ENCODE assay signal across 29 mouse cellular contexts in genomic region chr13:37308006-37308405, GRCm38 (mm10). TPM values are rescaled to one million over a fixed set of nuclear protein-coding genes. Genes with fewer than 3 reads are reported as not detected.
A peak's percentile ranks its signal among the peaks of the same experiment; 100 is the strongest.
DNase-seq lines count a peak whose midpoint lies in the region; ATAC-seq lines count a peak whose summit lies in the region.
"Had no signal": no experiment of that assay in that cellular context is flagged by ENCODE, and none has a peak within 500 bp of the region (broad histone marks: within the 10 kb centered on the region; RNA-seq: fewer than 3 reads in every experiment).

No protein-coding gene starts in this region.

- H3K9me3 ChIP-seq in liver, embryonic 12.5 days (replicated peaks), result no peaks in the 10 kb centered on the region
- H3K9me3 ChIP-seq: embryonic facial prominence, embryonic 12.5 days; embryonic facial prominence, embryonic 15.5 days; G1E; heart, embryonic 10.5 days; heart, embryonic 13.5 days; hindbrain, embryonic 12.5 days; hindbrain, embryonic 15.5 days had no signal

- intact Hi-C loops in heart, postnatal 14 days (cut with DNase I), result no loop called here

- H3K4me2 ChIP-seq in liver, embryonic 12.5 days, result no peak overlapping the region
- H3K4me2 ChIP-seq: embryonic facial prominence, embryonic 12.5 days; embryonic facial prominence, embryonic 15.5 days; heart, embryonic 13.5 days; hindbrain, embryonic 12.5 days; hindbrain, embryonic 15.5 days had no signal

- ATAC-seq in inflammation-experienced regulatory T-cells, adult 6 months, result peak; percentile 36
- no peak for ATAC-seq in liver, embryonic 12.5 days
- ATAC-seq: forebrain, embryonic 14.5 days; forebrain, postnatal 0 days; intestine, embryonic 16.5 days; Patski had no signal

- H3K4me3 ChIP-seq in liver, embryonic 12.5 days, result no peak overlapping the region
- H3K4me3 ChIP-seq: embryonic facial prominence, embryonic 12.5 days; embryonic facial prominence, embryonic 15.5 days; gastrocnemius, adult 2 months; heart, embryonic 10.5 days; heart, embryonic 13.5 days; hindbrain, embryonic 12.5 days; hindbrain, embryonic 15.5 days had no signal

- H3K9ac ChIP-seq in liver, embryonic 12.5 days, result no peak overlapping the region
- H3K9ac ChIP-seq: embryonic facial prominence, embryonic 12.5 days; embryonic facial prominence, embryonic 15.5 days; forebrain, postnatal 0 days; heart, embryonic 13.5 days; hindbrain, embryonic 12.5 days; hindbrain, embryonic 15.5 days had no signal

- WGBS in liver, embryonic 12.5 days (ENCODE audit: insufficient replicate concordance), result 40% methylated on average over 4 of the region's 4 CpGs

- DNase-seq in thymus, postnatal 0 days (ENCODE audit: low spot score), result peak; percentile 71
- no peak for DNase-seq in thymus, postnatal 4 days
- peak; percentile 7 for DNase-seq in T-cell, adult 2 months (ENCODE audit: low spot score)
- peak; percentile 25 for DNase-seq in thymus, postnatal 25 days
- no peak for DNase-seq in adrenal gland, postnatal 14 days
- DNase-seq in heart, postnatal 14 days, result no peak
- DNase-seq: adrenal gland, adult 8-10 months; B cell, adult 2 months; cerebellum, adult 11 months; cerebellum, adult 2 months; cerebellum, adult 9-11 months; cerebellum, postnatal 25 days; forebrain, postnatal 0 days; gastrocnemius, adult 2 months; gastrocnemius, postnatal 14 days; heart, adult 11 months had no signal

- no peaks in the 10 kb centered on the region for H3K4me1 ChIP-seq in liver, embryonic 12.5 days

- peaks cover 20% of the 10 kb centered on the region for H3K27me3 ChIP-seq in liver, embryonic 12.5 days (replicated peaks)
- H3K27me3 ChIP-seq: CH12.LX; hindbrain, embryonic 15.5 days had no signal

- H3K27ac ChIP-seq in liver, embryonic 12.5 days, result no peak overlapping the region
- H3K27ac ChIP-seq: embryonic facial prominence, embryonic 12.5 days; embryonic facial prominence, embryonic 15.5 days; gastrocnemius, adult 2 months; heart, embryonic 10.5 days; heart, embryonic 13.5 days; hindbrain, embryonic 12.5 days; hindbrain, embryonic 15.5 days had no signal

- no peaks in the 10 kb centered on the region for H3K36me3 ChIP-seq in liver, embryonic 12.5 days
- H3K36me3 ChIP-seq: embryonic facial prominence, embryonic 12.5 days; embryonic facial prominence, embryonic 15.5 days; G1E; heart, embryonic 10.5 days; heart, embryonic 13.5 days; hindbrain, embryonic 12.5 days; hindbrain, embryonic 15.5 days had no signal

RNA-seq across cellular contexts. Expression of gene Ly86, which starts 37.0 kb away (rescaled TPM):
- 14.9 and 17.4 TPM in 2 replicates for polyA plus RNA-seq in thymus, postnatal 0 days (2015; fragmentation: Nextera tagmentation; extraction: Ambion mirVana)
- polyA plus RNA-seq in inflammation-experienced regulatory T-cells, adult 6 months (2017; shearing (Covaris generic)), result 1 to 10 TPM; 3.7 to 7.8 (median 6.4) TPM
- total RNA-seq in adrenal gland, postnatal 14 days (2021), result 3.0 and 8.8 TPM in 2 replicates
- polyA plus RNA-seq in liver, embryonic 12.5 days (2016; fragmentation: Nextera tagmentation; extraction: Ambion mirVana), result 6.3 and 7.5 TPM in 2 replicates
- 1 to 10 TPM; 3.1 to 3.3 TPM for total RNA-seq in heart, postnatal 14 days (2021)
- polyA plus RNA-seq: G1E, Patski had no signal

Comparison
In these comparisons a context has a peak if more than half of its experiments do, and no peak if none do; other contexts are left out.
1. DNase-seq: peak in thymus, postnatal 0 days (single experiment), T-cell, adult 2 months (single experiment) and thymus, postnatal 25 days (single experiment); none in thymus, postnatal 4 days (single experiment), adrenal gland, postnatal 14 days (single experiment) and heart, postnatal 14 days (0 of 2).